Mouse (Mus musculus) kidney, postnatal 25 days (tissue): ENCODE data around the gene Col8a2.

Experiments
- DNase-seq, 2 experiments: peaks; one replicate each; pipeline ENCODE4 v3.0.0; 2021; ENCODE audit warnings: mixed read lengths in 2 of 2

Col8a2 gene

GRCm38 (mm10) chr4:126339461-126339860, 52.9 kb downstream of the Col8a2 start:
- DNase-seq = no peak

- peak in 1 of 2 experiments; percentile 11 for DNase-seq
These were observed 56.9 kb downstream of the Col8a2 start for GRCm38 (mm10) chr4:126343451-126343850.

GRCm38 (mm10) chr4:126360069-126360468, 73.5 kb downstream of the Col8a2 start:
- DNase-seq = no peak
